11 mouse cellular contexts compared by ENCODE assay signal in the genomic region with DNA sequence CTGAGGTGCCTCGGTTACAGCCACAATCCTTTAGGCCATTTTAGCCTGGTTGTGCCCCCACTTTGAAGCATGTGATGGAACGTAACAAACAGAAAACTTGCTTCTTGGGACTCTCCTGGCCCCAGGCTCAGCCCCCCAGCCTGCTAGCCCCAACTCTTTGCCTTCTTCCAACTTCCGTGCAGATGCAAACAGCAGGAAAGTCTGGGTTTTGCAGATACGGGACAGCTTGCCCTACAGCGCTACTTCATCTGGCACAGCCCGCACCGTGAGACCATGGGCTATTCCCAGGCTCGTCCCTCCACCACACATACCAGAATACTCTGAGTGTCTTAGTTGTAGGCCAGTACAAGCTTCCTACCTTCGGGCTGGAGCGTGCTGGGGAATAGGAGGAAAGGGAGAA. TPM values are rescaled to one million over a fixed set of nuclear protein-coding genes. Genes with fewer than 3 reads are reported as not detected.
DNase-seq lines count a peak whose midpoint lies in the region; ATAC-seq and TF ChIP-seq lines count a peak whose summit lies in the region.
"Had no signal": no experiment of that assay in that cellular context is flagged by ENCODE, and none has a peak within 500 bp of the region (broad histone marks: within the 10 kb centered on the region; RNA-seq: fewer than 3 reads in every experiment).

No protein-coding gene starts in this region.

- H3K9me3 ChIP-seq in kidney, embryonic 14.5 days (ENCODE audit: control insufficient read depth, low read length): no peaks in the 10 kb centered on the region
- H3K9me3 ChIP-seq in embryonic facial prominence, embryonic 14.5 days (ENCODE audit: control insufficient read depth, low read length): no peaks in the 10 kb centered on the region
- no peaks in the 10 kb centered on the region for H3K9me3 ChIP-seq in intestine, postnatal 0 days (ENCODE audit: control insufficient read depth)
- H3K9me3 ChIP-seq in midbrain, embryonic 16.5 days (replicated peaks; ENCODE audit: control insufficient read depth, low read length, poor library complexity, severe bottlenecking): no peaks in the 10 kb centered on the region

- TF ChIP-seq POLR2A in kidney, adult 2 months (IDR thresholded peaks at IDR 0.05; ENCODE audit: low read depth, low read length): no peak

- H3K27me3 ChIP-seq in kidney, embryonic 14.5 days (ENCODE audit: control insufficient read depth, insufficient read depth, low read length): no peaks in the 10 kb centered on the region
- H3K27me3 ChIP-seq in kidney, adult 2 months (replicated peaks; ENCODE audit: control insufficient read depth, insufficient read depth, low read length): no peaks in the 10 kb centered on the region
- peaks cover 11% of the 10 kb centered on the region for H3K27me3 ChIP-seq in embryonic facial prominence, embryonic 14.5 days (replicated peaks; ENCODE audit: control insufficient read depth, insufficient read depth, low read length)
- H3K27me3 ChIP-seq in intestine, postnatal 0 days (replicated peaks; ENCODE audit: control insufficient read depth, insufficient read depth, low read length): no peaks in the 10 kb centered on the region
- peaks cover 6% of the 10 kb centered on the region; the same call in 1 of the 2 replicates for H3K27me3 ChIP-seq in midbrain, embryonic 16.5 days (ENCODE audit: control insufficient read depth, insufficient read depth, low read depth, low read length)
- H3K27me3 ChIP-seq: CH12.LX had no signal

- 9% methylated on average over 10 of the region's 10 CpGs for WGBS in kidney, embryonic 14.5 days
- WGBS in kidney, adult 2 months: 62% methylated on average over 10 of the region's 10 CpGs
- WGBS in embryonic facial prominence, embryonic 14.5 days: 16% methylated on average over 10 of the region's 10 CpGs
- WGBS in intestine, postnatal 0 days: 28% methylated on average over 10 of the region's 10 CpGs
- 12% methylated on average over 10 of the region's 10 CpGs for WGBS in midbrain, embryonic 16.5 days

- peaks cover 9% of the 10 kb centered on the region; the same call in 1 of the 2 replicates for H3K4me1 ChIP-seq in kidney, embryonic 14.5 days (ENCODE audit: control insufficient read depth, insufficient read depth, low read length)
- no peaks in the 10 kb centered on the region for H3K4me1 ChIP-seq in kidney, adult 2 months (ENCODE audit: control insufficient read depth, insufficient read depth, low read length)
- no peaks in the 10 kb centered on the region for H3K4me1 ChIP-seq in embryonic facial prominence, embryonic 14.5 days (ENCODE audit: control insufficient read depth, insufficient read depth, low read length)
- no peaks in the 10 kb centered on the region for H3K4me1 ChIP-seq in intestine, postnatal 0 days (replicated peaks; ENCODE audit: control insufficient read depth, insufficient read depth, low read length)
- H3K4me1 ChIP-seq in midbrain, embryonic 16.5 days (ENCODE audit: control insufficient read depth, insufficient read depth, low read length): peaks cover 4% of the 10 kb centered on the region

- H3K4me2 ChIP-seq in kidney, embryonic 14.5 days (replicated peaks; ENCODE audit: low read depth, low read length): peak overlapping the region; percentile 53
- H3K4me2 ChIP-seq in embryonic facial prominence, embryonic 14.5 days (ENCODE audit: low read depth, low read length): peak overlapping the region; percentile 54
- peak overlapping the region; percentile 60 for H3K4me2 ChIP-seq in intestine, postnatal 0 days (replicated peaks; ENCODE audit: low read depth)
- peak overlapping the region; percentile 61 for H3K4me2 ChIP-seq in midbrain, embryonic 16.5 days (ENCODE audit: low read length)

- no peak for DNase-seq in kidney, adult 2 months
- no peak for DNase-seq in embryonic facial prominence, embryonic 14.5 days (ENCODE audit: low spot score)
- DNase-seq in urinary bladder, postnatal 25 days (ENCODE audit: low spot score): no peak
- no peak for DNase-seq in left cerebral cortex, postnatal 10 days (ENCODE audit: extremely low spot score in 1 of 2, low spot score in 2 of 2)
- no peak for DNase-seq in spleen, postnatal 36 days (ENCODE audit: low spot score in 2 of 2)

- intact Hi-C loops in left cerebral cortex, postnatal 10 days (cut with DNase I): no loop called here

- H3K4me3 ChIP-seq in kidney, embryonic 14.5 days (ENCODE audit: low read length): peak overlapping the region; percentile 38
- no peak overlapping the region for H3K4me3 ChIP-seq in kidney, adult 2 months (ENCODE audit: insufficient read depth, low read depth, low read length)
- peak overlapping the region; percentile 33 for H3K4me3 ChIP-seq in embryonic facial prominence, embryonic 14.5 days (ENCODE audit: low read depth, low read length)
- H3K4me3 ChIP-seq in intestine, postnatal 0 days (ENCODE audit: low read depth, low read length): peak overlapping the region; percentile 17
- no peak overlapping the region for H3K4me3 ChIP-seq in midbrain, embryonic 16.5 days (ENCODE audit: low read depth, low read length)

- 0 out of 2 replicates have a peak overlapping the region, but pooled peaks have one; percentile 1 for H3K27ac ChIP-seq in kidney, embryonic 14.5 days (ENCODE audit: low read depth, low read length)
- no peak overlapping the region for H3K27ac ChIP-seq in kidney, adult 2 months (ENCODE audit: insufficient read depth, low read depth, low read length)
- no peak overlapping the region for H3K27ac ChIP-seq in embryonic facial prominence, embryonic 14.5 days (replicated peaks; ENCODE audit: low read depth, low read length)
- H3K27ac ChIP-seq in intestine, postnatal 0 days (ENCODE audit: low read depth, low read length): no peak overlapping the region
- H3K27ac ChIP-seq in midbrain, embryonic 16.5 days (ENCODE audit: low read length): no peak overlapping the region

- H3K36me3 ChIP-seq in kidney, embryonic 14.5 days (ENCODE audit: control insufficient read depth, insufficient read depth, low read length): no peaks in the 10 kb centered on the region
- no peaks in the 10 kb centered on the region for H3K36me3 ChIP-seq in kidney, adult 2 months (ENCODE audit: control insufficient read depth, insufficient read depth, low read length)
- H3K36me3 ChIP-seq in embryonic facial prominence, embryonic 14.5 days (ENCODE audit: control insufficient read depth, insufficient read depth, low read length): no peaks in the 10 kb centered on the region
- no peaks in the 10 kb centered on the region for H3K36me3 ChIP-seq in intestine, postnatal 0 days (ENCODE audit: control insufficient read depth, insufficient read depth)
- H3K36me3 ChIP-seq in midbrain, embryonic 16.5 days (ENCODE audit: control insufficient read depth, insufficient read depth, low read length): no peaks in the 10 kb centered on the region

- no peak; the same call in 1 of the 2 replicates for ATAC-seq in kidney, embryonic 14.5 days (ENCODE audit: low FRiP score, low TSS enrichment)
- ATAC-seq in embryonic facial prominence, embryonic 14.5 days (ENCODE audit: low read depth): no peak
- peak; percentile 34; the same call in 1 of the 2 replicates for ATAC-seq in intestine, postnatal 0 days
- no peak for ATAC-seq in midbrain, embryonic 16.5 days

- TF ChIP-seq CTCF in kidney, adult 2 months (conservative IDR thresholded peaks at IDR 0.05; ENCODE audit: insufficient read depth, insufficient read length, low read depth, low read length): no peak
- no peak for TF ChIP-seq CTCF in intestine, postnatal 0 days (IDR thresholded peaks at IDR 0.05; ENCODE audit: low read depth)

- peak overlapping the region; percentile 58 for H3K9ac ChIP-seq in kidney, embryonic 14.5 days (ENCODE audit: low read depth, low read length)
- peak overlapping the region; percentile 42; the same call in 1 of the 2 replicates for H3K9ac ChIP-seq in embryonic facial prominence, embryonic 14.5 days (ENCODE audit: low read depth, low read length)
- H3K9ac ChIP-seq in intestine, postnatal 0 days (ENCODE audit: low read depth, low read length): peak overlapping the region; percentile 31
- peak overlapping the region; percentile 50; the same call in 1 of the 2 replicates for H3K9ac ChIP-seq in midbrain, embryonic 16.5 days (ENCODE audit: low read depth, low read length)

RNA-seq across cellular contexts. Expression of a gene that starts 6.6 kb away (rescaled TPM):
- 215 and 226 TPM in 2 replicates for polyA plus RNA-seq in kidney, embryonic 14.5 days (2014; fragmentation: Nextera tagmentation; extraction: Ambion mirVana)
- 111 and 143 TPM in 2 replicates for polyA plus RNA-seq in kidney, adult 2 months (2012; rRNA removed)
- polyA plus RNA-seq in embryonic facial prominence, embryonic 14.5 days (2014; fragmentation: Nextera tagmentation; extraction: Ambion mirVana): 249 and 268 TPM in 2 replicates
- polyA plus RNA-seq in intestine, postnatal 0 days (2015; fragmentation: Nextera tagmentation; extraction: Ambion mirVana): 101 and 109 TPM in 2 replicates
- polyA plus RNA-seq in midbrain, embryonic 16.5 days (2015; fragmentation: Nextera tagmentation; extraction: Ambion mirVana): 364 and 366 TPM in 2 replicates
- total RNA-seq in left cerebral cortex, postnatal 10 days (2021): 100 to 1,000 TPM; 767 to 770 TPM

RNA-seq across cellular contexts. Expression of a gene that starts 26.9 kb away (rescaled TPM):
- polyA plus RNA-seq in kidney, embryonic 14.5 days (2014; fragmentation: Nextera tagmentation; extraction: Ambion mirVana): 146 and 188 TPM in 2 replicates
- 0.38 and 0.48 TPM in 2 replicates for polyA plus RNA-seq in kidney, adult 2 months (2012; rRNA removed)
- 89.8 and 97.4 TPM in 2 replicates for polyA plus RNA-seq in embryonic facial prominence, embryonic 14.5 days (2014; fragmentation: Nextera tagmentation; extraction: Ambion mirVana)
- 39.6 and 40.7 TPM in 2 replicates for polyA plus RNA-seq in intestine, postnatal 0 days (2015; fragmentation: Nextera tagmentation; extraction: Ambion mirVana)
- 36.0 and 37.1 TPM in 2 replicates for polyA plus RNA-seq in midbrain, embryonic 16.5 days (2015; fragmentation: Nextera tagmentation; extraction: Ambion mirVana)
- total RNA-seq in left cerebral cortex, postnatal 10 days (2021): 1 to 10 TPM; 5.9 to 8.4 TPM

RNA-seq across cellular contexts. Expression of a gene that starts 42.9 kb away (rescaled TPM):
- polyA plus RNA-seq in kidney, embryonic 14.5 days (2014; fragmentation: Nextera tagmentation; extraction: Ambion mirVana): 0.20 and 0.49 TPM in 2 replicates
- polyA plus RNA-seq in kidney, adult 2 months (2012; rRNA removed): 0.41 and 0.43 TPM in 2 replicates
- polyA plus RNA-seq in embryonic facial prominence, embryonic 14.5 days (2014; fragmentation: Nextera tagmentation; extraction: Ambion mirVana): 0.17 TPM in 1 of 2 replicates, not detected in the other
- polyA plus RNA-seq in intestine, postnatal 0 days (2015; fragmentation: Nextera tagmentation; extraction: Ambion mirVana): 1.7 and 2.4 TPM in 2 replicates
- not detected in 2 replicates for polyA plus RNA-seq in midbrain, embryonic 16.5 days (2015; fragmentation: Nextera tagmentation; extraction: Ambion mirVana)
- total RNA-seq in left cerebral cortex, postnatal 10 days (2021): not detected
- total RNA-seq: CH12.LX; left cerebral cortex, postnatal 14 days had no signal
- polyA plus RNA-seq: small intestine, adult 2 months had no signal

RNA-seq across cellular contexts. Expression of a gene that starts 45.7 kb away (rescaled TPM):
- polyA plus RNA-seq in kidney, embryonic 14.5 days (2014; fragmentation: Nextera tagmentation; extraction: Ambion mirVana): not detected in 2 replicates
- polyA plus RNA-seq in kidney, adult 2 months (2012; rRNA removed): 68.9 and 86.8 TPM in 2 replicates
- 5.9 and 18.4 TPM in 2 replicates for polyA plus RNA-seq in embryonic facial prominence, embryonic 14.5 days (2014; fragmentation: Nextera tagmentation; extraction: Ambion mirVana)
- not detected in 2 replicates for polyA plus RNA-seq in intestine, postnatal 0 days (2015; fragmentation: Nextera tagmentation; extraction: Ambion mirVana)
- polyA plus RNA-seq in midbrain, embryonic 16.5 days (2015; fragmentation: Nextera tagmentation; extraction: Ambion mirVana): not detected in 2 replicates
- total RNA-seq in left cerebral cortex, postnatal 10 days (2021): not detected
- total RNA-seq: left cerebral cortex, postnatal 14 days had no signal

Comparison
In these comparisons a context has a peak if more than half of its experiments do, and no peak if none do; other contexts are left out.
1. H3K4me3 ChIP-seq: peak in kidney, embryonic 14.5 days (single experiment), embryonic facial prominence, embryonic 14.5 days (single experiment) and intestine, postnatal 0 days (single experiment); none in kidney, adult 2 months (single experiment) and midbrain, embryonic 16.5 days (single experiment).
2. RNA of a gene that starts 26.9 kb away (polyA plus RNA-seq): 146 to 188 TPM in kidney, embryonic 14.5 days, 89.8 to 97.4 TPM in embryonic facial prominence, embryonic 14.5 days, 39.6 to 40.7 TPM in intestine, postnatal 0 days and 36.0 to 37.1 TPM in midbrain, embryonic 16.5 days; 0.38 to 0.48 TPM in kidney, adult 2 months; every median in the first group is over 10 times any median in the second.
3. Peak in every context shown above with its lines, with median percentiles within 50 percentile points of each other: H3K4me2 ChIP-seq and H3K9ac ChIP-seq.